8 mouse cellular contexts compared by ENCODE assay signal in genomic region chr4:99182660-99183431, GRCm38 (mm10). TPM values are rescaled to one million over a fixed set of nuclear protein-coding genes. Genes with fewer than 3 reads are reported as not detected.
DNase-seq lines count a peak whose midpoint lies in the region; ATAC-seq lines count a peak whose summit lies in the region.

No protein-coding gene starts in this region.

- no peak overlapping the region for H3K4me2 ChIP-seq in midbrain, embryonic 13.5 days (replicated peaks)

- no peaks in the 10 kb centered on the region for H3K36me3 ChIP-seq in midbrain, embryonic 13.5 days

- no peak overlapping the region for H3K4me3 ChIP-seq in midbrain, embryonic 13.5 days (replicated peaks)

- no peaks in the 10 kb centered on the region; the same call in 1 of the 2 replicates for H3K4me1 ChIP-seq in midbrain, embryonic 13.5 days (replicated peaks)

- intact Hi-C loops in left cerebral cortex, postnatal 25 days (cut with DNase I), result loop anchor here (5.0 to 10.0 kb wide), 3 partner anchors 138 to 446 kb away; no protein-coding TSS in a partner anchor
- intact Hi-C loops in left cerebral cortex, postnatal 4 days (cut with DNase I), result loop anchor here (10.0 kb wide), 3 partner anchors 188 to 458 kb away; partner anchors contain the start of gene L1td1

- H3K27ac ChIP-seq in midbrain, embryonic 13.5 days, result no peak overlapping the region

- WGBS in midbrain, embryonic 13.5 days, result 80% methylated on average over 20 of the region's 20 CpGs

- no peaks in the 10 kb centered on the region for H3K9me3 ChIP-seq in midbrain, embryonic 13.5 days

- peak; percentile 26 to 60 for DNase-seq in left cerebral cortex, postnatal 25 days (ENCODE audit: low spot score in 2 of 2)
- no peak for DNase-seq in left cerebral cortex, postnatal 4 days
- DNase-seq in MN1 (ENCODE audit: low spot score), result peak; percentile 37
- peak; percentile 77 for DNase-seq in embryo, embryonic 10 days (ENCODE audit: low spot score)
- DNase-seq in heart, adult 8-10 months (ENCODE audit: low spot score), result no peak
- no peak for DNase-seq in gastrocnemius, postnatal 4 days (ENCODE audit: low spot score in 2 of 2)
- no peak for DNase-seq in ovary, postnatal 36 days (ENCODE audit: low spot score)

- H3K9ac ChIP-seq in midbrain, embryonic 13.5 days (replicated peaks), result no peak overlapping the region

- 0 out of 2 replicates have a peak, but pooled peaks have one; percentile 44 for ATAC-seq in midbrain, embryonic 13.5 days

- no peaks in the 10 kb centered on the region for H3K27me3 ChIP-seq in midbrain, embryonic 13.5 days

RNA-seq across cellular contexts. Expression of gene Atg4c, which starts 10.9 kb away (rescaled TPM):
- total RNA-seq in left cerebral cortex, postnatal 25 days (2021), result 10 to 100 TPM; 37.1 to 39.8 TPM
- total RNA-seq in left cerebral cortex, postnatal 4 days (2021), result 10 to 100 TPM; 23.5 to 25.0 TPM
- 15.2 and 15.5 TPM in 2 replicates for polyA plus RNA-seq in midbrain, embryonic 13.5 days (2015; fragmentation: Nextera tagmentation; extraction: Ambion mirVana)
- 1 to 10 TPM; 3.9 to 5.0 (median 4.6) TPM for total RNA-seq in heart, adult 8-10 months (2022)
- total RNA-seq in gastrocnemius, postnatal 4 days (2021), result 10 to 100 TPM in 1 of 2 experiments, 1 to 10 TPM in 1; 7.8 to 11.6 TPM

Comparison
In these comparisons a context has a peak if more than half of its experiments do, and no peak if none do; other contexts are left out.
1. DNase-seq: peak in left cerebral cortex, postnatal 25 days (2 of 2), MN1 (single experiment) and embryo, embryonic 10 days (single experiment); none in left cerebral cortex, postnatal 4 days (single experiment), heart, adult 8-10 months (single experiment), gastrocnemius, postnatal 4 days (0 of 2) and ovary, postnatal 36 days (single experiment).